Mouse (Mus musculus) heart, embryonic 10.5 days (tissue): ENCODE measurements around the gene Bmp7. TPM values are rescaled to one million over a fixed set of nuclear protein-coding genes. Genes with fewer than 3 reads are reported as not detected.

Experiments used
- DNase-seq: peaks from one replicate; pipeline ENCODE4 v3.0.0-alpha.2; 2017; ENCODE audit warnings: low spot score
- H3K27ac ChIP-seq: fragments of 300-500 bp; sonication (generic); 2 replicates; pipeline ENCODE4 v1.5.1; 2016; ENCODE audit warnings: mild to moderate bottlenecking
- H3K27me3 ChIP-seq: fragments of 300-500 bp; sonication (generic); 2 replicates; pipeline ENCODE4 v1.6.1; 2016; ENCODE audit warnings: mild to moderate bottlenecking; ENCODE audit not compliant: poor library complexity, insufficient read depth, severe bottlenecking
- H3K36me3 ChIP-seq: fragments of 300-500 bp; sonication (generic); 2 replicates; pipeline ENCODE4 v1.6.1; 2016; ENCODE audit warnings: mild to moderate bottlenecking, moderate library complexity
- H3K4me1 ChIP-seq: fragments of 300-500 bp; sonication (generic); 2 replicates; pipeline ENCODE4 v1.6.1; 2016; ENCODE audit warnings: mild to moderate bottlenecking
- H3K4me3 ChIP-seq: fragments of 300-500 bp; sonication (generic); 2 replicates; pipeline ENCODE4 v1.5.1; 2016; ENCODE audit warnings: mild to moderate bottlenecking, moderate library complexity
- H3K9me3 ChIP-seq: fragments of 300-500 bp; sonication (generic); 2 replicates; pipeline ENCODE4 v1.6.1; 2016; ENCODE audit warnings: mild to moderate bottlenecking, moderate library complexity
- WGBS: fragments of 180-500 bp; shearing (Covaris S2); methylation state at CpG from one replicate; pipeline ENCODE4 v1.1.7; 2016; 5-methylcytosine and 5-hydroxymethylcytosine counted together
- polyA plus RNA-seq: library from polyadenylated mRNA; unstranded; fragments of >200 nt; fragmentation: Nextera tagmentation; extraction: Ambion mirVana; gene quantifications from 2 replicates; pipeline ENCODE4 v1.2.1, GENCODE M21; 2016

Bmp7 gene
- polyA plus RNA-seq, 1 experiment from 2014 or later = 49.5 TPM

GRCm38 (mm10) chr2:172888147-172888546 lies 52.0 kb downstream of the Bmp7 start:
- WGBS = 55% methylated on average over 12 of the region's 12 CpGs
- Histone ChIP-seq H3K27ac (peak overlapping the region; percentile 31), H3K4me3 (no peak overlapping the region), H3K27me3 (no peaks in the 10 kb centered on the region), H3K9me3 (no peaks in the 10 kb centered on the region), H3K4me1 (peaks cover 56% of the 10 kb centered on the region), H3K36me3 (peaks cover 47% of the 10 kb centered on the region)
- DNase-seq = no peak

- no peak overlapping the region for H3K27ac ChIP-seq
- no peak for DNase-seq
- no peaks in the 10 kb centered on the region for H3K27me3 ChIP-seq
- peaks cover 77% of the 10 kb centered on the region for H3K4me1 ChIP-seq
- peaks cover 24% of the 10 kb centered on the region for H3K36me3 ChIP-seq
- H3K9me3 ChIP-seq = no peaks in the 10 kb centered on the region
- H3K4me3 ChIP-seq = no peak overlapping the region
- 58% methylated on average over 7 of the region's 7 CpGs for WGBS
These were observed 54.3 kb downstream of the Bmp7 start for GRCm38 (mm10) chr2:172885861-172886260.

GRCm38 (mm10) chr2:172884584-172884983 lies 55.5 kb downstream of the Bmp7 start:
- H3K27me3 ChIP-seq = no peaks in the 10 kb centered on the region
- no peak overlapping the region for H3K4me3 ChIP-seq
- no peak for DNase-seq
- WGBS = 76% methylated on average over 6 of the region's 6 CpGs
- H3K27ac ChIP-seq = 0 out of 2 replicates have a peak overlapping the region, but pooled peaks have one; percentile 30
- H3K9me3 ChIP-seq = no peaks in the 10 kb centered on the region
- H3K4me1 ChIP-seq = peaks cover 77% of the 10 kb centered on the region
- peaks cover 13% of the 10 kb centered on the region; the same call in 1 of the 2 replicates for H3K36me3 ChIP-seq

GRCm38 (mm10) chr2:172875201-172875600 lies 64.9 kb downstream of the Bmp7 start:
- Histone ChIP-seq H3K27ac (peak overlapping the region; percentile 86), H3K4me1 (peaks cover 75% of the 10 kb centered on the region), H3K36me3 (peaks cover 58% of the 10 kb centered on the region), H3K9me3 (no peaks in the 10 kb centered on the region), H3K4me3 (no peak overlapping the region), H3K27me3 (no peaks in the 10 kb centered on the region)
- WGBS = 70% methylated on average over 9 of the region's 9 CpGs
- DNase-seq = no peak

GRCm38 (mm10) chr2:172866356-172866755 lies 73.8 kb downstream of the Bmp7 start:
- DNase-seq = no peak
- WGBS = 57% methylated on average over 5 of the region's 5 CpGs
- H3K27me3 ChIP-seq = no peaks in the 10 kb centered on the region
- H3K4me3 ChIP-seq = no peak overlapping the region
- peak overlapping the region; percentile 78 for H3K27ac ChIP-seq
- H3K9me3 ChIP-seq = no peaks in the 10 kb centered on the region
- peaks cover 36% of the 10 kb centered on the region for H3K36me3 ChIP-seq
- H3K4me1 ChIP-seq = peaks cover 70% of the 10 kb centered on the region

- no peak for DNase-seq
- no peaks in the 10 kb centered on the region for H3K27me3 ChIP-seq
- H3K4me3 ChIP-seq = no peak overlapping the region
- H3K4me1 ChIP-seq = peaks cover 70% of the 10 kb centered on the region
- WGBS = 90% methylated on average over 6 of the region's 6 CpGs
- peaks cover 32% of the 10 kb centered on the region for H3K36me3 ChIP-seq
- H3K27ac ChIP-seq = peak overlapping the region; percentile 78
- no peaks in the 10 kb centered on the region for H3K9me3 ChIP-seq
These were observed 75.0 kb downstream of the Bmp7 start for GRCm38 (mm10) chr2:172865165-172865564.

- Histone ChIP-seq H3K4me1 (peaks cover 75% of the 10 kb centered on the region), H3K4me3 (no peak overlapping the region), H3K27ac (peak overlapping the region; percentile 78), H3K9me3 (no peaks in the 10 kb centered on the region), H3K36me3 (peaks cover 26% of the 10 kb centered on the region), H3K27me3 (no peaks in the 10 kb centered on the region)
- no peak for DNase-seq
- WGBS = 86% methylated on average over 6 of the region's 7 CpGs
These were observed 75.6 kb downstream of the Bmp7 start for GRCm38 (mm10) chr2:172864566-172864965.

GRCm38 (mm10) chr2:172863469-172863856 lies 76.7 kb downstream of the Bmp7 start:
- no peaks in the 10 kb centered on the region for H3K27me3 ChIP-seq
- H3K36me3 ChIP-seq = peaks cover 15% of the 10 kb centered on the region
- H3K9me3 ChIP-seq = no peaks in the 10 kb centered on the region
- WGBS = 43% methylated on average over 14 of the region's 14 CpGs
- peak overlapping the region; percentile 86 for H3K27ac ChIP-seq
- peak overlapping the region; percentile 33 for H3K4me3 ChIP-seq
- no peak for DNase-seq
- H3K4me1 ChIP-seq = peaks cover 77% of the 10 kb centered on the region

- 7% methylated on average over 29 of the region's 29 CpGs for WGBS
- DNase-seq = peak; percentile 95
- H3K27me3 ChIP-seq = no peaks in the 10 kb centered on the region
- no peaks in the 10 kb centered on the region for H3K9me3 ChIP-seq
- peaks cover 12% of the 10 kb centered on the region; the same call in 1 of the 2 replicates for H3K36me3 ChIP-seq
- H3K4me3 ChIP-seq = peak overlapping the region; percentile 33
- peaks cover 77% of the 10 kb centered on the region for H3K4me1 ChIP-seq
- peak overlapping the region; percentile 86 for H3K27ac ChIP-seq
These were observed 77.2 kb downstream of the Bmp7 start for GRCm38 (mm10) chr2:172862850-172863468.

- H3K27ac ChIP-seq = peak overlapping the region; percentile 86
- H3K9me3 ChIP-seq = no peaks in the 10 kb centered on the region
- H3K36me3 ChIP-seq = peaks cover 12% of the 10 kb centered on the region; the same call in 1 of the 2 replicates
- H3K4me1 ChIP-seq = peaks cover 72% of the 10 kb centered on the region
- WGBS = 32% methylated on average over 19 of the region's 19 CpGs
- DNase-seq = no peak
- no peaks in the 10 kb centered on the region for H3K27me3 ChIP-seq
- peak overlapping the region; percentile 33 for H3K4me3 ChIP-seq
These were observed 77.7 kb downstream of the Bmp7 start for GRCm38 (mm10) chr2:172862424-172862823.

GRCm38 (mm10) chr2:172861590-172861989 lies 78.5 kb downstream of the Bmp7 start:
- no peaks in the 10 kb centered on the region for H3K9me3 ChIP-seq
- no peak for DNase-seq
- peak overlapping the region; percentile 86 for H3K27ac ChIP-seq
- no peaks in the 10 kb centered on the region for H3K27me3 ChIP-seq
- H3K36me3 ChIP-seq = peaks cover 12% of the 10 kb centered on the region; the same call in 1 of the 2 replicates
- H3K4me1 ChIP-seq = peaks cover 70% of the 10 kb centered on the region
- H3K4me3 ChIP-seq = no peak overlapping the region
- WGBS = 51% methylated on average over 14 of the region's 14 CpGs

GRCm38 (mm10) chr2:172860593-172860992 lies 79.5 kb downstream of the Bmp7 start:
- Histone ChIP-seq H3K4me1 (peaks cover 68% of the 10 kb centered on the region), H3K27me3 (no peaks in the 10 kb centered on the region), H3K4me3 (no peak overlapping the region), H3K27ac (peak overlapping the region; percentile 86), H3K36me3 (peaks cover 11% of the 10 kb centered on the region; the same call in 1 of the 2 replicates), H3K9me3 (no peaks in the 10 kb centered on the region)
- WGBS = 73% methylated on average over 8 of the region's 8 CpGs
- no peak for DNase-seq

- Histone ChIP-seq H3K27me3 (no peaks in the 10 kb centered on the region), H3K9me3 (no peaks in the 10 kb centered on the region), H3K4me3 (no peak overlapping the region), H3K36me3 (peaks cover 6% of the 10 kb centered on the region; the same call in 1 of the 2 replicates), H3K27ac (peak overlapping the region; percentile 86), H3K4me1 (peaks cover 63% of the 10 kb centered on the region)
- no peak for DNase-seq
- WGBS = 85% methylated on average over 7 of the region's 7 CpGs
These were observed 80.0 kb downstream of the Bmp7 start for GRCm38 (mm10) chr2:172860104-172860503.
